Mouse (Mus musculus) left cerebral cortex, postnatal 10 days (tissue): ENCODE measurements around the gene Dok5. TPM values are rescaled to one million over a fixed set of nuclear protein-coding genes. Genes with fewer than 3 reads are reported as not detected.

Source experiments
- DNase-seq, 2 experiments: peaks; one replicate each; pipeline ENCODE4 v3.0.0; 2021 to 2022; ENCODE audit warnings: low spot score in 2 of 2, mixed read lengths in 1 of 2; ENCODE audit errors: extremely low spot score in 1 of 2
- intact Hi-C: fragments of 180-260 bp; cut with DNase I; formaldehyde crosslinking; loops from one replicate; pipeline ENCODE4 v1.15.1; 2025
- total RNA-seq, 2 experiments: library from RNA; stranded (reverse); gene quantifications; 2 replicates each; pipeline ENCODE4 v1.2.3; 2021

Gene Dok5
- total RNA-seq, 2 experiments from 2014 or later, result 63.5 to 76.5 TPM

- DNase-seq, result no peak
- intact Hi-C loops, result loop anchor here (10.0 kb wide), 1 partner anchor 1450 kb away; no protein-coding TSS in a partner anchor
Measured at GRCm38 (mm10) chr2:170884209-170884801, 152.7 kb downstream of the Dok5 start.

GRCm38 (mm10) chr2:170887984-170888383 lies 156.4 kb downstream of the Dok5 start:
- DNase-seq, result no peak
- intact Hi-C loops, result loop anchor here (10.0 kb wide), 1 partner anchor 1447 kb away; no protein-coding TSS in a partner anchor

GRCm38 (mm10) chr2:170895096-170895495 lies 163.5 kb downstream of the Dok5 start:
- intact Hi-C loops, result no loop called here
- peak; percentile 22 to 61 for DNase-seq

- intact Hi-C loops, result no loop called here
- DNase-seq, result no peak
Measured at GRCm38 (mm10) chr2:170902204-170903028, 170.8 kb downstream of the Dok5 start.

- no peak for DNase-seq
- intact Hi-C loops, result no loop called here
Measured at GRCm38 (mm10) chr2:170903029-170903306, 171.4 kb downstream of the Dok5 start.

- intact Hi-C loops, result no loop called here
- DNase-seq, result no peak
Measured at GRCm38 (mm10) chr2:170903367-170903766, 171.8 kb downstream of the Dok5 start.

- DNase-seq, result peak; percentile 30 to 52
- intact Hi-C loops, result loop anchor here (5.0 to 10.0 kb wide), 2 partner anchors 1132 to 1305 kb away; partner anchors contain the start of gene Cbln4
Measured at GRCm38 (mm10) chr2:170912589-170913223, 181.1 kb downstream of the Dok5 start.

- no peak for DNase-seq
- intact Hi-C loops, result loop anchor here (5.0 to 10.0 kb wide), 2 partner anchors 1131 to 1303 kb away; partner anchors contain the start of gene Cbln4
Measured at GRCm38 (mm10) chr2:170913863-170914262, 182.3 kb downstream of the Dok5 start.

GRCm38 (mm10) chr2:170915646-170916045 lies 184.0 kb downstream of the Dok5 start:
- intact Hi-C loops, result loop anchor here (10.0 kb wide), 1 partner anchor 1129 kb away; the partner anchor contains the start of gene Cbln4

GRCm38 (mm10) chr2:170922260-170922659 lies 190.7 kb downstream of the Dok5 start:
- intact Hi-C loops, result no loop called here

More at GRCm38 (mm10) chr2:170915646-170916045, 184.0 kb downstream of the Dok5 start:
- DNase-seq, result no peak

GRCm38 (mm10) chr2:170924131-170924530 lies 192.5 kb downstream of the Dok5 start:
- intact Hi-C loops, result no loop called here
- no peak for DNase-seq

More at GRCm38 (mm10) chr2:170922260-170922659, 190.7 kb downstream of the Dok5 start:
- DNase-seq, result peak in 1 of 2 experiments; percentile 40

- DNase-seq, result no peak
- intact Hi-C loops, result no loop called here
Measured at GRCm38 (mm10) chr2:170926237-170926636, 194.6 kb downstream of the Dok5 start.

Other genes starting within 250 kb of the Dok5 start
- 10 to 100 TPM; 37.3 to 40.9 TPM for gene Pfdn4, start 235.4 kb upstream of the Dok5 start, total RNA-seq
- gene Cyp24a1, start 234.7 kb upstream of the Dok5 start, total RNA-seq, result not detected
- gene 4930470P17Rik, start 129.8 kb upstream of the Dok5 start, total RNA-seq, result not detected